Mouse (Mus musculus) thymus, postnatal 4 days (tissue): Measurements from ENCODE around the gene Smarcd2.
"Not testable (repeated sequence)": the region's sequence is repeated elsewhere in the genome, so short reads cannot be mapped to it uniquely, and the experiment has no call there.

Experiments used
- DNase-seq: peaks from one replicate; pipeline ENCODE4 v3.0.0; 2021

Gene Smarcd2

DNA sequence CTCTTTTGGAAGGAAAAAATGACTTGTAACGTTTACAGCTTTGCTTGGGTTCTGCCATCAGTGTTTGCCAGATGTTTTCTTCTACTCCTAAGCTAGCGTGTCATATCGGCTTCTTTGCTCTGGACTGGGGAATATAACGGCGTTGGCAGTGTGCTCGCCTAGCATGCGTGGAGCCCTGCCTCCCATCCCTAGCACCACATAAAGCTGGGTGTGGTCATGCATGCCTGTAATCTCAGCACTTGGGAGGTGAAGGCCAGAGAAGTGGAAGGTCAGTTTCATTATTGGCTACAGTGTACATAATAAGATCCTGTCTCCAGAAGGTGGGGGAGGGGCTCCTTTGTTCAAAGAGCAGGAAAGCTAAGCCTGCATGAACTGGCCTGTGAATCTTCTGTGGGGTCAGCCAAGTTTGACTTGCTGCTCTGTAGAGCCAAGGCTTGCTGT, 2.2 kb upstream of the Smarcd2 start:
- no peak for DNase-seq

GRCm38 (mm10) chr11:106274374-106274773, 1.6 kb upstream of the Smarcd2 start:
- DNase-seq: no peak

- DNase-seq: no peak
These were observed 1.0 kb upstream of the Smarcd2 start for GRCm38 (mm10) chr11:106273811-106274210.

- DNase-seq: no peak
These were observed 526 bp upstream of the Smarcd2 start for GRCm38 (mm10) chr11:106273311-106273684.

DNA sequence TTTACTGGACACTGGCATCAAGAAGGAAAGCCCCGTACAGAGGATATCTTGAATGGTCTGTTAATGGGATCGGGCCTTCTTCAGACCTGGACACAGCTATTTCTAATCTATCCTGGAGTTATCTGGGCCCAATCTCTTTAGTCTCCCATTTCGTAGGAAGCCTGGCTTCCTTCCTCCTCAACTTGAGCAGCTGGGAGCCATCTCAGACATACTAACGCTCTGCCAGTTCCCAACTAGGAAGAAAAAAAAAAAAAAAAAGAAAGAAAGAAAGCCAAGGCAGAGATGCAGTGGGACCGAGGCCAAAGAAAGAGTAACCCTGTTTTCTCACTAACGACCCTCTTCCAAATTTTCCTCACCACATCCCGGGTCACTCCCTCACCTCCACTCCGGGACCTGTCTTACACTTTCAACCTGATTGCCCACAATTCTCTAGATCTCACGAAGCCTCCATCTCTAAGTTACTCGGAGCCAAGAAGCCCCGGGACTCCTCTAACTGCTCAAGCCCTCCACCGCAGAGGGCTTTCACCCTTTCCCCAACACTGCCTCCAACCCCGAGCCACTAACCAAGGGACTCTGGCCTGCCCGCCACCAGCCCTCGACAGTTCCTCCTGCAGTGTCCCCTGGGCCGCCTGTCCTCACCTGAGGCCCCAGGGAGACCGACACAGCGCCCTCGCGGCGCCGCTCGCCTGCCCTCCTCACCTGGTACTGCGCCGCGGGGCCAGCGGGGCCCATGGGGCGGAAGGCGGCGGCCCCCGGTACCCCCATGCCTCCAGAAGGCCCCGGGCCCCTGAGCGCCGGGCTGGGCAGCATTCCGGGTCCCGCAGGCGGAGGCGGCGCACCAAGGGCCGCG, 753 bp downstream of the Smarcd2 start:
- DNase-seq: no peak

- DNase-seq: no peak
These were observed 1.5 kb downstream of the Smarcd2 start for GRCm38 (mm10) chr11:106271131-106271793.

- DNase-seq: peak; percentile 77
These were observed 3.7 kb downstream of the Smarcd2 start for GRCm38 (mm10) chr11:106269060-106269431.

DNA sequence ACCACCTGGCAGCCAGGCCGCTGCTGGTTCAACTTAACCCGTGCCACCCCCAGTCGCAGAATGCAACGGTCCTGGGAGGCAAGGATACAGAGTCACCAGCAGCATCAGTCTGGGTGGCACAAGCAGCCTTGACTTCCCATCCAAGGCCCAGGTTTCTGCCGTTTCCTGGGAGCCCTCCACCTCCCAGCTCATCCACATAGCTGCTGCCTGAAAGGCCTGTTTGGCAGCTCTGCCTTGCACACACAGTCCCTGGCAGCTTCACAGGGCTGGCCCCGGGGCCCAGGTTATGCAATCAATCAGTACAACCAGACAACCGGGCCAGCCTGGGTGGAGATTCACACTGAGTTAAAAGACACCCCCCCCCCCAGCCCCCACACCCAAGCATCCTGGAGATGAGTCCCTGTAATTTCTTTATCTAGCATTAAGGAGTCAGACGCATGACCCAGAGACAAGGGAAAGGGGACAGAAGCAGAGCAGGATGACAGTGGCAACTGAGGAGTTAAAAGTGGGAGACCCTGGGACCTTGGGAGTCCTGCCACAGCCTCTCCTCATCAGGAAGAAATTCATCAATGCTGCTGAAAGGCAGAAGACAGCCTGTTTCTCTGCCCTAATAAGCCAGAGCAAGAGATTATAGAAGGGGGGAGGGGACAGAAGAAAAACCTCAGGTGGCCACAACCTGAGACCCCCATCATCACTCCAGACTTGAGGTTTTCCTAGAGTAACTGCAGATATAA, 4.3 kb downstream of the Smarcd2 start:
- DNase-seq: peak; percentile 48

- DNase-seq: no peak
These were observed 4.9 kb downstream of the Smarcd2 start for GRCm38 (mm10) chr11:106267871-106268270.

DNA sequence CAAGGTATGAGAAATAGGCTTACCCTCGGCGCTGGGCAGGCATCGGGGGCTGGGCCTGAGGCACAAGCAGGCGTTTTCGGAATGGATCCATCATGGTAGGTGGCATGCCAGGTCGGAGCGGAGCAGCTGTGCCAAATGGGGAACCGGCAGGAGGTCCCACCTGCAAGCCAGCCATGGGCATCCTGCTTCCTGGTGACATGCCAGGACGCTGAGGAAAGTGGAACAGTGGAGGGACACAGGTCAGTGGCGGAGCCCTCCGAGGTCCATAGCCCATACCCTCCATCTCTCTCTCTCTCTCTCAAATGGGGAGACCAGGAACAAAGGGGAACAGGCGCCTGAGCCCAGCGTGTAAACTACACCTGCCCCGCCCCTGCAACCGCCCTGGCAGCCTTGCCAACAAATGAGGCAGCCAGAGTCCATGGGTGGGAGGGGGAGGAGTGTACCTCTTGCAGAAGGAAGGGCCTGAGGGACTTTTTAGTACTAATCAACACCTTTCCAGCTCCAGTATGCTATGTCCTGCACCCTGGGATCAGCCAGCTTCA, 5.4 kb downstream of the Smarcd2 start:
- DNase-seq: peak; percentile 47

DNA sequence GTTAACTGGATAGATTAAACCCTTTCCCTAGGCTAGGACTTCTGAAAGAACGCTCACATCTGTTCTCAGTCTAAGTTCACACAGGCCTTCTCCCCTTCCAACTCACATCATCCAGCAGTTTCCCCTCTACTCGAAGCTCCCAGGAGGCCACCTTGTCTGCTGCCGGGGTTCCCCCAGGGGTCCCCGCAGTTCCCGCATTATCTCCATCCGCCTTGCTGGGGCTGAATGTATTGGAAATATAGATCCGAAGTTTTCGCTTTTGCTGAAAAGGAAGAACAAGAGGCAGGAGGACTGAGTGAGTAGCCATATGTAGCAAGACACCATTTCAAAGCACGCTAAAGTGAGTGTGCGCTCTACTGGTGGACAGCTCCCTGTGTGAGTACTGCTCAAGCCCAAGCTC, 6.3 kb downstream of the Smarcd2 start:
- no peak for DNase-seq

DNA sequence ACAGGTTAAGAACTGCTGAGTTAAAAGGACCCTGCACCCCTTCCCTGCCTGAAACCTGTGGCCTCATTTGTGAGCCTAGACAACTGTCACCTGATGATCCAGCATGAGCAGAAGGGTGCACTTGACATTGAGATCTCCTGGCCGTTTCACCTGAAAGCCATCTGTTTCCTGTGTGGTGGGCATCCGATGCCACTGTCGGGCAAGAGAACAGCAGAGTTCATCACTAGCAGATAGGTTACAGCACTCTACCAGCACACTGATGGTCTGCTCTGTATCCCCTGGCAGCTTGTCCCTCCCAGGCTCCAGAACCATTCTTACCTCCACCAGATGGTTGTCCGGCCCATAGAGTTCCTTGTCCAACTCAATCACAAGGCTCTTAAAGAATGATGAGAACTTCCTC, 7.2 kb downstream of the Smarcd2 start:
- no peak for DNase-seq

DNA sequence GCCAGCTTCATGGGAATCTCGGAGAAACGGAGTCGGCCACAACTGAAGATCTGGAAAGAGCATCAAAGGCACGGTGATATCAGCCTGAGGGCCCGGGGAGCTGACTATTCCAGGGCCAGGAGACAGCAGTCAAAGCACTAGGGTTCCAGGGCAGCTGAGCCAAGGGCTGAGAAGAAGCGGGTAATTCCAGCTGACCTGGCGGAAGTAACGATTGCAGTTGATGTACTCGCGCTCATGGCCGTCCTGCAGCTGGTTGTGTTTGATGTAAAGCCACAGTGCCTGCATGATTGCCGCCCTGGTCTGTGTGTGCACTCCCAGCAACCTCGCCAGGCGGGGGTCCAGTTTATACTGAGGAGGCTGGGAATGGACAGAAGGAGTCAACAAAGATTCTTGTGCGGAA, 7.8 kb downstream of the Smarcd2 start:
- no peak for DNase-seq

DNA sequence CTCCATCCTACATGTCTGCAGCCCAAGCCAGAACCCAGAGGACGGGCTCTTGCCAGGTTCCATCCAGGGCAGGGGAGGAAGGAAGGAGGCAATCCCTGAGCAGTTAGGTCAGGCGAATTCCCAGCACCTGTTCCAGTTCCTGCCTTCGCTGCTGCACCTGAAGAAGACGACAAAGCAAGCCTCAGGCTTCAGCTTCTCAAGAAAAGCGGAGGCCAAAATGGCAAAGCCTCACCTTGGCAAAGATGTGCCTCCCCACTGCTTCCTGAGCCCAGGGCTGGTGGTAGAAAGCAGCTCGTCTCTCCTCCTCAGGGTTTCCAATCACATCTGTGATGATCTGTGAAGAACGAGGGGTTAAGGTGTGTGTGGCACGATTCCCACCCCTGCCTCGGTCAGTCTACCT, 8.8 kb downstream of the Smarcd2 start:
- DNase-seq: no peak

- DNase-seq: no peak
These were observed 11.8 kb downstream of the Smarcd2 start for GRCm38 (mm10) chr11:106260826-106261450.

DNA sequence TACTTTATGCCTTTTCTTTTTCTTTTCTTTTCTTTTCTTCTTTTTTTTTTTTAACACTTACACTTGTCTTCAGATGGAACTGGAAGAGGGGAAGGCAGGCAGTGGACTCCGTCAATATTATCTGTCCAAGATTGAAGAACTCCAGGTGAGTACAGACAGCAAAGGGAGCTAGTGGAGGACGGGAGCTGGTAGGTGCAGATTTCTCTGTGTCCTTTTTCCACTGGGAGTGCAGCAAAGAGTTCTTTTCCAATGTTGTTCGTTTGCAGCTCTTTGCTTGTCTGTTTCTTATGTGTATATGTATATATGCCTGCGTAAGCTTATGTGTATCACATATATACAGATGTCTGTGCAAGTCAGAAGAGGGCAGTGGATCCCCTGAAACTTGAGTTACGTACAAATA, 16.0 kb downstream of the Smarcd2 start:
- DNase-seq: no peak

DNA sequence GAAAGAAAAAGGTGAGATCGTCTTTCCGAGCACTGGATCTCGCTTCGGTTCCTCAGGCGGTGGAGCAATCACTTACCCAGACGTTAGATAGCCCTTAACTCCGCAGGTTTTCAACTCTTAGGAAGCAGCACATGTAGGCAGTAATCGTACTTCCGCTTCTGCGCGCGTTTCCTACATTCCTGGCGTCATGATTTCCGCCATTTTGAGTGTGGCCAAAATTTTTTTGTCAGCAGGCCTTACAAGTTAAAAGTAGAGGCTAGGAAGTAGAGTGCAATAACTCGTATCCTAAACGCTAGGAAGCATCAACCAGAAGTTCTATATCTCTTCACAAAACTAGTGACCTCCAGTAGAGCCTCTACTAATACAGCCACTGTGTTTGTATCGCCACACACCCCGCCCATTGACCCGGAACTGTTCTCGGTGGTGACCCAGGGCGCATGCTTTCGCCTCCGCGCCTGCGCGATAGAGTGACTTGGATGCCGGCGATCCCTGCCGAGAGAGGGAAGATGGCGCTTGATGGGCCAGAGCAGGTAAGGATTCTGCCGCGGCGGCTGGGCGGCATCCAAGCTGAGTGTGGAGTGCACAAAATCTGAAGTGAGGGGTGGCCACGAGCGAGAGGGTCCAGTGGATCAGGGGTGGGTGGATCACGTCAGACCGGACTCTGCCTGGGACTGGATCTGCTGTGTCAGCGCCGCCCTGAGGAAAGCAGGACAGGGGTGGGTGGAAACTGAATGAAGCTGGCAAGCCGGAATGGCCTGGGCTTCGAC, 16.9 kb downstream of the Smarcd2 start, which contains the start of the genes Ftsj3 and Psmc5:
Ftsj3 (minus strand) TSS at position 395 of the 767 bp plus-strand sequence.
Psmc5 (plus strand) TSS at position 470 of the 767 bp plus-strand sequence.
- DNase-seq: peak; percentile 100

DNA sequence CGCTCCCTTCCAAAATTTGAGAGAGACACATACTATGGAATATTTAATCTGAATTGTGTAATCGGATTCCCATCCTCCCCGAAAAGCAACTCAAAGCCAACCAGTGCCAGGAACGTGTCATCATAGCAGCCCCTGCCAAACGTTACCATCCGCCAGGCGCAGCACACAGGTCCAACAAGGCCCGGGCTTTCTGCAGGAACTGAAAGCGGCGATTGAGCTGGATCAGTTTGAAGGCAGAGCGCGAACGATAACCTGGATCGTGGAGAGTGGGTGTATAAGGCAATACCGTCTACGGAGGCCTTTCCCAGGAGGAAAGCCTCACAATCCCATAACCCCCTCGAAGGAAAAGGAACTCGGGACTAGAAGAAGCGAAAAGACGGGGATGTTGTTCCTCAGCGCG, 17.6 kb downstream of the Smarcd2 start:
- DNase-seq: no peak

- DNase-seq: no peak
These were observed 18.0 kb downstream of the Smarcd2 start for GRCm38 (mm10) chr11:106254767-106255166.

- no peak for DNase-seq
These were observed 23.4 kb downstream of the Smarcd2 start for GRCm38 (mm10) chr11:106249326-106249725.

- peak; percentile 65 for DNase-seq
These were observed 25.9 kb downstream of the Smarcd2 start for GRCm38 (mm10) chr11:106246834-106247233.

GRCm38 (mm10) chr11:106233978-106234377, 38.8 kb downstream of the Smarcd2 start:
- not testable (repeated sequence) for DNase-seq
